Mouse (Mus musculus) hindbrain, embryonic 10.5 days (tissue): ENCODE results near the gene Ncoa5. TPM values are rescaled to one million over a fixed set of nuclear protein-coding genes. Genes with fewer than 3 reads are reported as not detected.

Source experiments
- DNase-seq: peaks from one replicate; pipeline ENCODE4 v3.0.0-alpha.2; 2017; ENCODE audit warnings: low spot score
- H3K27ac ChIP-seq: fragments of 300-500 bp; sonication (generic); 2 replicates; pipeline ENCODE4 v1.5.1; 2016; ENCODE audit warnings: mild to moderate bottlenecking, moderate library complexity
- H3K27me3 ChIP-seq: fragments of 300-500 bp; sonication (generic); 2 replicates; pipeline ENCODE4 v1.6.1; 2016; ENCODE audit warnings: mild to moderate bottlenecking; ENCODE audit not compliant: poor library complexity, insufficient read depth, severe bottlenecking
- H3K36me3 ChIP-seq: fragments of 300-500 bp; sonication (generic); 2 replicates; pipeline ENCODE4 v1.6.1; 2016; ENCODE audit warnings: mild to moderate bottlenecking, moderate library complexity
- H3K4me1 ChIP-seq: fragments of 300-500 bp; sonication (generic); replicated peaks from 2 replicates; pipeline ENCODE4 v1.6.1; 2016; ENCODE audit warnings: mild to moderate bottlenecking
- H3K4me3 ChIP-seq: fragments of 300-500 bp; sonication (generic); 2 replicates; pipeline ENCODE4 v1.5.1; 2016; ENCODE audit warnings: mild to moderate bottlenecking, moderate library complexity
- H3K9me3 ChIP-seq: fragments of 300-500 bp; sonication (generic); 2 replicates; pipeline ENCODE4 v1.6.1; 2016; ENCODE audit warnings: mild to moderate bottlenecking, moderate library complexity
- WGBS: fragments of 180-500 bp; shearing (Covaris S2); methylation state at CpG from one replicate; pipeline ENCODE4 v1.1.7; 2016; 5-methylcytosine and 5-hydroxymethylcytosine counted together
- polyA plus RNA-seq: library from polyadenylated mRNA; unstranded; fragments of >200 nt; fragmentation: Nextera tagmentation; extraction: Ambion mirVana; gene quantifications from 2 replicates; pipeline ENCODE4 v1.2.1, GENCODE M21; 2016

The Ncoa5 gene
- polyA plus RNA-seq, 1 experiment from 2014 or later: 102 TPM

GRCm38 (mm10) chr2:165037415-165037814 is 2.7 kb upstream of the Ncoa5 start:
- DNase-seq: no peak
- 67% methylated on average over 4 of the region's 4 CpGs for whole genome bisulfite sequencing
- no peak overlapping the region for H3K27ac ChIP-seq

GRCm38 (mm10) chr2:165035058-165035431 is 378 bp upstream of the Ncoa5 start:
- DNase-seq: no peak
- 26% methylated on average over 5 of the region's 5 CpGs for WGBS
- H3K36me3 ChIP-seq: peaks cover 10% of the 10 kb centered on the region; the same call in 1 of the 2 replicates
- H3K27me3 ChIP-seq: no peaks in the 10 kb centered on the region
- peak overlapping the region; percentile 98 for H3K27ac ChIP-seq
- peak overlapping the region; percentile 92 for H3K4me3 ChIP-seq
- H3K9me3 ChIP-seq: no peaks in the 10 kb centered on the region
- H3K4me1 ChIP-seq: peaks cover 42% of the 10 kb centered on the region

More at GRCm38 (mm10) chr2:165037415-165037814, 2.7 kb upstream of the Ncoa5 start:
- peaks cover 16% of the 10 kb centered on the region; the same call in 1 of the 2 replicates for H3K27me3 ChIP-seq
- no peaks in the 10 kb centered on the region for H3K9me3 ChIP-seq
- H3K36me3 ChIP-seq: no peaks in the 10 kb centered on the region
- H3K4me3 ChIP-seq: no peak overlapping the region
- peaks cover 26% of the 10 kb centered on the region for H3K4me1 ChIP-seq

DNA sequence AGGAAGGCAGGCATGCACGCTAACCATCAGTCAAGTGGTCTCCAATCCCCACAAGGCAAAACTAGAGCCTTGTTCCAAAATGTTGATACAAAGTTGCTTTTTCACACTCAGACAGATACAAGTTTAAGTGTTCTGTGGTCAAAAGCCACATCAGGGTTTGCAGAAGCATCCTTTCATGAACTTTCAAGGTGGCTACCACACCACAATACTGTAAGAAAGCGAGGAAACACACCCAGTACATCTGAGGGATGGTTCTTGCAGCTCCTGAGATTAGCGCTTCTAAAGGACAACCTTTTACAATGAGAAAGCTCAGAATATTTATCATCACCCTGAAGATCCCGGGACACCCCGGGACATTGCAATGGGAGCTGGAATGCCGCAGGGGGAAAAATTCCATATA is 1.4 kb downstream of the Ncoa5 start:
- no peak for DNase-seq
- H3K27me3 ChIP-seq: no peaks in the 10 kb centered on the region
- peaks cover 42% of the 10 kb centered on the region for H3K4me1 ChIP-seq
- peaks cover 10% of the 10 kb centered on the region; the same call in 1 of the 2 replicates for H3K36me3 ChIP-seq
- 59% methylated on average over 6 of the region's 6 CpGs for WGBS
- peak overlapping the region; percentile 98 for H3K27ac ChIP-seq
- H3K4me3 ChIP-seq: peak overlapping the region; percentile 92
- H3K9me3 ChIP-seq: no peaks in the 10 kb centered on the region

DNA sequence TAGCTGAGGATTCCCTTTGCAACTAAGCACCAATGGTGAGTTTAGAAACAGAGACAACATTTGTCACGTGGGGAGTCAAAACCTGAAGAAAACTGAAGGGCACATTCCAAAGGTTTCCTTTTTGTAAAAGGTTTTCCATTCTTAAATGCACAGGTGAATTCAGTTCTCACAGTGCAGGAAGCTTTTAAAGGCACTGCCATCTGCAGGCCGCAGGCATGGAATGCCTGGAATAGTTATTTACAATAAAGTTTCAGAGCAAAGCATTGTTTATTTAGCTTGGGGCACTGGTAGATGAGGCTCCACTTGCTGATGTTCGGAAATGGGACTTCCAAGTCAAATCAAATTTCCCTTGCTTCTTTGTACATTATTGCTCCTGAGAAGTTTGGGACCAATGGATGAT is 2.1 kb downstream of the Ncoa5 start:
- Histone ChIP-seq H3K4me3 (peak overlapping the region; percentile 92), H3K9me3 (no peaks in the 10 kb centered on the region), H3K4me1 (peaks cover 42% of the 10 kb centered on the region), H3K36me3 (peaks cover 10% of the 10 kb centered on the region; the same call in 1 of the 2 replicates), H3K27ac (no peak overlapping the region), H3K27me3 (no peaks in the 10 kb centered on the region)
- 64% methylated on average over 3 of the region's 3 CpGs for WGBS
- no peak for DNase-seq

GRCm38 (mm10) chr2:165027163-165027562 is 7.5 kb downstream of the Ncoa5 start:
- no peak for DNase-seq
- H3K27me3 ChIP-seq: no peaks in the 10 kb centered on the region
- 84% methylated on average over 1 of the region's 1 CpGs for WGBS
- H3K36me3 ChIP-seq: peaks cover 24% of the 10 kb centered on the region
- no peak overlapping the region for H3K27ac ChIP-seq
- no peak overlapping the region for H3K4me3 ChIP-seq
- no peaks in the 10 kb centered on the region for H3K9me3 ChIP-seq
- H3K4me1 ChIP-seq: peaks cover 13% of the 10 kb centered on the region

GRCm38 (mm10) chr2:165020490-165020889 is 14.2 kb downstream of the Ncoa5 start:
- no peak overlapping the region for H3K4me3 ChIP-seq
- WGBS: 82% methylated on average over 3 of the region's 3 CpGs
- no peaks in the 10 kb centered on the region for H3K27me3 ChIP-seq
- peaks cover 72% of the 10 kb centered on the region for H3K36me3 ChIP-seq
- H3K9me3 ChIP-seq: no peaks in the 10 kb centered on the region
- H3K27ac ChIP-seq: no peak overlapping the region
- no peaks in the 10 kb centered on the region for H3K4me1 ChIP-seq
- DNase-seq: no peak

GRCm38 (mm10) chr2:165014935-165015334 is 19.7 kb downstream of the Ncoa5 start:
- H3K4me1 ChIP-seq: no peaks in the 10 kb centered on the region
- no peaks in the 10 kb centered on the region for H3K9me3 ChIP-seq
- no peak for DNase-seq
- no peaks in the 10 kb centered on the region for H3K27me3 ChIP-seq
- WGBS: 98% methylated on average over 5 of the region's 5 CpGs
- peaks cover 87% of the 10 kb centered on the region for H3K36me3 ChIP-seq
- no peak overlapping the region for H3K4me3 ChIP-seq
- H3K27ac ChIP-seq: no peak overlapping the region

DNA sequence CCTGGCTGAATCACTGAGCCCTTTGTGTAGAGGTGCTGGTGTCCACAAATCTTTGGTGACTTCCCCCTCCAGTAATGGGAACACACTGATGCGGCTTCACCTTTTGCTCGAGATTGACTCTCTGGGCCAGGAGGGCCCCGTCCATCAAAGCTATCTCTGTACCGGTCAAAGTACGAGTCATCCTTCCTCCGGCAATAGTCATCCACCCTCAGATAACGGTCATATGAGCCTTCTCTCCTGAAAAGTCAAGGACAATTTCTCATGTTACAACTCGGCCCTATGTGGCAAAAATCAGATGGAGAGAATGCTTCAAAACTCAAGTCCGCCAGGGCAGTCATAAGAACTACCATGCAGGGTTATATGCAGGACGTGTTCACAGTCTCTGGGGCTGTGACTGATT is 24.3 kb downstream of the Ncoa5 start:
- Histone ChIP-seq H3K36me3 (peaks cover 92% of the 10 kb centered on the region), H3K4me3 (no peak overlapping the region), H3K27ac (no peak overlapping the region), H3K4me1 (no peaks in the 10 kb centered on the region), H3K9me3 (no peaks in the 10 kb centered on the region), H3K27me3 (no peaks in the 10 kb centered on the region)
- DNase-seq: no peak
- 92% methylated on average over 10 of the region's 10 CpGs for WGBS

- Histone ChIP-seq H3K9me3 (no peaks in the 10 kb centered on the region), H3K4me3 (no peak overlapping the region), H3K27me3 (no peaks in the 10 kb centered on the region), H3K4me1 (no peaks in the 10 kb centered on the region), H3K36me3 (peaks cover 99% of the 10 kb centered on the region), H3K27ac (no peak overlapping the region)
- no peak for DNase-seq
- WGBS: 97% methylated on average over 2 of the region's 2 CpGs
These were observed 25.1 kb downstream of the Ncoa5 start for GRCm38 (mm10) chr2:165009581-165009980.

GRCm38 (mm10) chr2:165009161-165009560 is 25.5 kb downstream of the Ncoa5 start:
- H3K4me1 ChIP-seq: no peaks in the 10 kb centered on the region
- no peaks in the 10 kb centered on the region for H3K9me3 ChIP-seq
- no peaks in the 10 kb centered on the region for H3K27me3 ChIP-seq
- 96% methylated on average over 14 of the region's 14 CpGs for WGBS
- no peak overlapping the region for H3K4me3 ChIP-seq
- no peak for DNase-seq
- H3K27ac ChIP-seq: no peak overlapping the region
- peaks cover 99% of the 10 kb centered on the region for H3K36me3 ChIP-seq

DNA sequence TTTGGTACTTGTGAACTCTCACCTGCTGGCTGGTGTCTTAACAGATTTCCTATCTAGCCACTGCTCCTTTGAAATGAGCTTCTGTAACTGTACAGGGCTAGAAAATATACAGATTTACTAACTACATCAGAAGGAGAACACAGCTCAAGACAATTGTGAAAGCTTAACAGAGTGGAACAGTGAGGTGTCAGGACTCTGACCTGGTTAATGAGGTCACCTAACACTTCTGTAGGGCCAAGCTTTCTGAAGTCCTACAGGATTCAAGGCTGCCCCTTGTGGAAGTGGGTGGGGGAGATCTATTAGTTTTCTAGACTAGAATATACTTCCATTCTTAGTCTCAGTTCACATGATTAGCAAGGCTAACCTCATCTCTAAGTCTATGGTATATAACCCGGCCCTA is 26.7 kb downstream of the Ncoa5 start:
- H3K9me3 ChIP-seq: no peaks in the 10 kb centered on the region
- H3K27me3 ChIP-seq: no peaks in the 10 kb centered on the region
- H3K4me1 ChIP-seq: no peaks in the 10 kb centered on the region
- H3K36me3 ChIP-seq: peaks cover 100% of the 10 kb centered on the region
- no peak overlapping the region for H3K27ac ChIP-seq
- no peak for DNase-seq
- 96% methylated on average over 1 of the region's 1 CpGs for WGBS
- H3K4me3 ChIP-seq: no peak overlapping the region

- Histone ChIP-seq H3K36me3 (peaks cover 100% of the 10 kb centered on the region), H3K9me3 (no peaks in the 10 kb centered on the region), H3K4me1 (no peaks in the 10 kb centered on the region), H3K27ac (no peak overlapping the region), H3K4me3 (no peak overlapping the region), H3K27me3 (no peaks in the 10 kb centered on the region)
- 93% methylated on average over 4 of the region's 4 CpGs for WGBS
- no peak for DNase-seq
These were observed 27.9 kb downstream of the Ncoa5 start for GRCm38 (mm10) chr2:165006813-165007212.

- whole genome bisulfite sequencing: 92% methylated on average over 10 of the region's 10 CpGs
- DNase-seq: no peak
- Histone ChIP-seq H3K27me3 (peaks cover 12% of the 10 kb centered on the region), H3K4me1 (no peaks in the 10 kb centered on the region), H3K9me3 (no peaks in the 10 kb centered on the region), H3K27ac (no peak overlapping the region), H3K4me3 (no peak overlapping the region), H3K36me3 (peaks cover 100% of the 10 kb centered on the region)
These were observed 30.4 kb downstream of the Ncoa5 start for GRCm38 (mm10) chr2:165004237-165004636.

DNA sequence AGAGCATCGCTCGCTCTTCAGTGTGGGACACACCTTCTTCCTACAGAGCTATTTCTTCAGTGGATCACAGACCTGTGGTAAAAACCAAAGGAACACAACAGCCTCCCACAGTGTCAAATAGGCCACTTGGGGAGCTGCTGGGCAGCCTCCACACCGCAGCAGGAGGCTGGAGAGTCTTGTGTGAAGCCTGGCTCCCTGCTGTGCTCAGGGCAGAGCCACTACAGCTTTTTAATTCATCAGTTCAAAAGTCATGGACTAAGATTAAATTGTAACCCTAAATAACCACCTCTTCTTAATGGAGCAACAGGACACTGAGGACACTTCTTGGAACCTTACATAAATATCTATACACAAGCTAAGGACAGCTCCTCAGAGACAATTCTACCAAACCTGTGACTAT is 31.6 kb downstream of the Ncoa5 start:
- Histone ChIP-seq H3K27ac (no peak overlapping the region), H3K9me3 (no peaks in the 10 kb centered on the region), H3K4me3 (no peak overlapping the region), H3K4me1 (peaks cover 8% of the 10 kb centered on the region), H3K27me3 (peaks cover 24% of the 10 kb centered on the region), H3K36me3 (peaks cover 100% of the 10 kb centered on the region)
- WGBS: 82% methylated on average over 3 of the region's 3 CpGs
- no peak for DNase-seq
